Mouse (Mus musculus) v-Abl transformed pro-B cells (cell line): ENCODE measurements around the gene Rgs10.

Source experiments
- in situ Hi-C, 2 experiments: fragments of 400-800 bp; cut with MboI; formaldehyde crosslinking; loops; one replicate each; pipeline ENCODE4 v1.15.1; 2025; ENCODE audit not compliant: unreplicated experiment in 2 of 2

The Rgs10 gene

DNA sequence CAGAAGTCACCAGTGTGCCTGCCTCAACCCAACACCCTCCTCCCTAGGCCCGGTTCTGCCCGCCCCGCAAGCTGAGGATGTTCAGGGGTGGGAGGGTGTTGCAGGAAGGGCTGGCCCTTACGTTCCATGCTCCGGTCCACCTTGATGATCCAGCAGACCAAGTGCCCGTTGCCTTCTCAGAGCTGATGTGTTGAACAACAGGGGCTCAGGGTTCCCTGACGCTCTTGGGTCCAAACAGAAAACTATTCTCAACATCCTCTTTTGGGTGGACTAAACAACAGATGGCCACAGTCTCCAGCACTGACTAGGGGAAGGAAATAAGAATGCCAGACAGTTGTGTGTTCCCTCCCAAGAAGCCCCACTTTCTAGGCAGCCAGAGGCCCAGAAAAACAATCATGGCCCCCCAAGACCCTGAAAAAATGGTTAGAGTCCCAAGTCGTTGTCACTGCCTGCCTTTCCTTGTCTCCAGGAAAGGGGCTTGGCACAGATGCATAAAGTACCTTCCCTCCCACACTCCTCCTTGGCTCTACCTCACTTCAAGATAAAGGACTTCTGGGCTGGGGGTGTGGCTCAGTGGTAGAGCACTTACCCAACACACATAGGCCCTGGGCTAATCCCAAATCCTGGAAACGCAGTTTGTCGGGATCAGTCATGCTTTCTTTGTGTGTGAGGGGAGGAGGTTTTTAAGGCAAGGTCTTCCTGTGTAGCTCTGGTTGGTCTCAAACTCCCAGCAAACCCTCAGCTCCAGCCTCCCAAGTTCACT is 6.3 kb downstream of the Rgs10 start:
- in situ Hi-C loops, result no loop called here

- in situ Hi-C loops, result no loop called here
Measured at GRCm38 (mm10) chr7:128410708-128411413, 7.7 kb downstream of the Rgs10 start.

- in situ Hi-C loops, result no loop called here
Measured at GRCm38 (mm10) chr7:128408265-128408664, 10.3 kb downstream of the Rgs10 start.

DNA sequence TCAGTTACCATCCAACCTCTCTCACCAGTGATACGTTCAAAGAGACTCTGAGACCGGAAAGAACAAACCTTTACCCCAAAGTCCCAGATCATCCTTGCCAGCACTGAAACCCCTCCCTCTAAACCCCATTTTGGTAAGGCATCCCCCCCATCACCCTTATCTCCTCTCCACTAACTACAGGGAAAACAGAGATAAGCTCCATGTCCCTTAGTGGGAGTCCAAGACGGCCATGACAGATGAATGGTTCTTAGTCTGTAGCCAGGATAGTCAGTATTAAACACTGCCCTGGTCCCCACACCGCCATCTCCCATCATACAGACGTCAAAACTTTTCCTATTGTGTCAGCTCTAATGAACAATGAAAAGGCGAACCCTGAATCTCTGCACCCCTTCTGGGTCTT is 14.6 kb downstream of the Rgs10 start:
- in situ Hi-C loops, result no loop called here

- in situ Hi-C loops, result no loop called here
Measured at GRCm38 (mm10) chr7:128403586-128403985, 15.0 kb downstream of the Rgs10 start.

DNA sequence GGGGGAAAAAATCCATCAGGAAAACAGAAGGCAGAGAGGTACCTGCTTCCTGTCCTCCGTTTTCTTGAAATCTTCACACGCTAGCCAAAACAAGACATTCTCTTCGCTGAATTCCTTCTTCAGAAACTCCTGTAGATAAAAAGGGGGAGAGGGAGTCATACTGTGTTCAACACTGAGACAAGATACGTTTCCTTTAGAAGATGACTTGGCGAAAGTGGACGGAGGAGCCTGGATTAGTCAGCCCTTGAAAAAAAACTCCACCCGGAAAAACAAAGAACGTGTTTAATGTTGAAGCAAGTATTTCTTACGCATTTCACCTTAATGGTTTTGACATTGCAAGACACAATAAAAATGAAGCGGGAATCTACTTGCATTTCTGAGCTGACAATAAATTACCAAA is 15.4 kb downstream of the Rgs10 start:
- in situ Hi-C loops, result no loop called here

- in situ Hi-C loops, result no loop called here
Measured at GRCm38 (mm10) chr7:128402577-128402976, 16.0 kb downstream of the Rgs10 start.

DNA sequence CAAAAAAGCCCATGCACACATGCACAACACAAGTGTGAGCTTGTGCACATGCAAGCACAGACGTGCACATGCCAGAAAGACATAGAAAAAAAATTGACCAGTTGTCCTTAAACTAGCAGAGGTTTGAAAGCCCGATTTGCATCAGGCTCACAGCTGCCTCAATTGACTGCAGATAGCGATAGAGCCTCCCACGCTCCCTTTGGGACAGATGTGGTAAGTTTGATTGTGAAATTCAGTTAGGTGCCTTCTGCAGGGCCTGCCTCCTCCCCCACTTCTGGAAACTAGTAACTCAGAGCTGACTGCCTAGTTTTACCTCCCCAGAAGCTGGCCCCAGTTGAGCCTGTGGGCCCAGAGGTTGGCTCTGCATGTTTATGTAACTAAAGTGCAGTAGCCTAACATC is 19.9 kb downstream of the Rgs10 start:
- in situ Hi-C loops, result no loop called here

- in situ Hi-C loops, result no loop called here
Measured at GRCm38 (mm10) chr7:128397066-128397465, 21.5 kb downstream of the Rgs10 start.

- in situ Hi-C loops, result no loop called here
Measured at GRCm38 (mm10) chr7:128393756-128394155, 24.8 kb downstream of the Rgs10 start.

- in situ Hi-C loops, result no loop called here
Measured at GRCm38 (mm10) chr7:128392972-128393314, 25.6 kb downstream of the Rgs10 start.

DNA sequence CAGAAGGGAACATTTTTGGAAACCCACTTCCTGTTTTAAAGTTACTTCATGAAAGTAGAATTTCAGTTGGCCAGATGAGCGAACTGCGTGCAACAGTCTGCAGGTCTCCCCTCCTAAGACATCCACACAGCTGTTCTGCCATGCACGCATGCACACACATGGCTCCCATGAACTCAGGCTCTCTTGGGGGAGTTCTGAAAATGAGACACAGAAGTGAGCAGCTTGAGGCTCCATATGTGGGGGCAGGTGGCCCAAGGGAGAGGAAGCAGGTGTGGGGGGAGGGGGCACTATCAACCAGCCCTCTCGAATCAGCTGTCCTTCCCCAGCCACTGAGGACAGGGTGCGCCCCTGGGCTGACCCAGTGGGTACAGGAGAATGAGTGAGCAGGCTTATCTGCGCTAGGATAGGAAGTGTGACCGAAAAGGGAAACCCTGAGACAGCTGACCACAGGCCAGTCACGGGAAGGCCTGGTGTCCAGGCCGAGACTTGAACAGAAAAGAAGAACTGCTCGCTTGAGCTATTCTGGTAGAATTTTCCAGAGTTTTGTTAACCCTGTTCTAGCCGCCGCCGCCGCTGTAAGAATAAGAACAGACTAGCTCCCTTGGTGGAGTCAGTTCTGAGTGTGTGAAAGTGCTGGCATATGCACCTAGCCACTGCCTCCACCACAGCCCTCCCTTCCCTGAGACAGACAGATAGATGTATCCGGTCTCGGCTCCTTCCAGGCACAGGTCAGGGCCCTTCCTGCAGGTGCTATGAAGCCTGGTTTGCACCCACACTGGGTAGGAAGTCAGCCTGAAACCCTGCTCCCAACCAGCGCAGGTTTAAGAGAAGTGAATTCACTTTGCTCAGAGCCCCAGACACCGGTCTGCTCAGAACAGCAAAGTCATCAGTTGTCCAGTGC is 26.2 kb downstream of the Rgs10 start:
- in situ Hi-C loops, result no loop called here

GRCm38 (mm10) chr7:128391267-128392057 is 27.1 kb downstream of the Rgs10 start:
- in situ Hi-C loops, result no loop called here

- in situ Hi-C loops, result no loop called here
Measured at GRCm38 (mm10) chr7:128388968-128389367, 29.6 kb downstream of the Rgs10 start.

DNA sequence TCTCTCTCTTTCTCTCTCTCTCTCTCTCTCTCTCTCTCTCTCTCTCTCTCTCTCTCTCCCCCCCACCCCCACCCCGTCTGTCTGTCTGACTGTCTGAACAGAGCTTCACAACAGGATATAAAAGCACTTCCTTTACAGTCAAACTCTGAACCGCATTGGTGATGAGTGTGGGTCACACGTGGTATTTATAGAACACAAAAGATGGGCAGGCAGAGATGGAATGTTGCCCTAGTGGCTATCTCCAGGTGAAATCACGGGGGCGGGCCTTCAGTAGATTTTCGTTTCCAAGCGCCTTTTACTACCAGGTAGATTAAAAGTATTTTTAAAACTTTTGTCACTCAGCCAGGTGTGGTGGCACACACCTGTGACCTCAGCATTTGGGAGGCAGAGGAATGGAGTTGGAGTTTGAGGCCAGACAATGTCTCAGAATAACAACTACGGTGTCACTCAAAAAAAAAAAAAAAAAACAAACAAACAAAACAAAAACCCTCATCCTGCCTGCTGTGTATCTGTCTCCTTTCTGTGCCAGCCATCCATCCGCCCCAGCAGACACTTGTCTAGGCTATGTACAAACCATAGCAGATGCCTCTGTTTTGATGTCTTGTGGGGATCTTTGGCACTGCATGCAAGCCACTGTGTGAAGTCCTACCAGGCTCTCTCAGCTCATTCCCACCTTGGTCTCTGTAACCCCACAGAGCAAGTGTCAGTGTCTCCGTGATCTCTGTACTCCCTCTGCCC is 34.7 kb downstream of the Rgs10 start:
- in situ Hi-C loops, result no loop called here

GRCm38 (mm10) chr7:128383189-128383725 is 35.3 kb downstream of the Rgs10 start:
- in situ Hi-C loops, result no loop called here

- in situ Hi-C loops, result no loop called here
Measured at GRCm38 (mm10) chr7:128382527-128382860, 36.1 kb downstream of the Rgs10 start.

- in situ Hi-C loops, result no loop called here
Measured at GRCm38 (mm10) chr7:128381811-128382526, 36.6 kb downstream of the Rgs10 start.

DNA sequence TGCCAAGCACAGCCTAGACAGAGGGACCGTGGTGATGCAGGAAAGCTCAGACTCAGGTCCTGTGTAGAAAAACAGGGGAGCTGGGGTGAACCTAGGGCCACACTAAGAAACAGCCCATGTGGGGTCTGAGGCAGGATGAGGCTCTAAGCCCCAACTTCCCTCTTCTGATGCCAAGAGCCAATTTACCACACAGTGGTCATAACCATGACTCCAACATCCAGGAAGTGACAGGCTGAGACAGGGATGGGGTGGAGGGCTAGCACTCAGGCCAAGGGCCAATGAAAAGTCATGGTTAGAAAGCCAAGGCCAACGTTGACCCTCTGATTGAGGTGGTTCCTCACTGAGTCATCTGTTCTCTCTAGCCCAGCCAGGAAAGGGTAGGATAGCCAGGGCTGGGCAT is 37.6 kb downstream of the Rgs10 start:
- in situ Hi-C loops, result no loop called here
